Mouse (Mus musculus): ENCODE measurements around the gene Slc25a3. TPM values are rescaled to one million over a fixed set of nuclear protein-coding genes. Genes with fewer than 3 reads are reported as not detected.
A peak's percentile ranks its signal among the peaks of the same experiment; 100 is the strongest.

Slc25a3 gene
- polyA plus RNA-seq (2016; fragmentation: Nextera tagmentation; extraction: Ambion mirVana), result 359 and 369 TPM in 2 replicates

DNA sequence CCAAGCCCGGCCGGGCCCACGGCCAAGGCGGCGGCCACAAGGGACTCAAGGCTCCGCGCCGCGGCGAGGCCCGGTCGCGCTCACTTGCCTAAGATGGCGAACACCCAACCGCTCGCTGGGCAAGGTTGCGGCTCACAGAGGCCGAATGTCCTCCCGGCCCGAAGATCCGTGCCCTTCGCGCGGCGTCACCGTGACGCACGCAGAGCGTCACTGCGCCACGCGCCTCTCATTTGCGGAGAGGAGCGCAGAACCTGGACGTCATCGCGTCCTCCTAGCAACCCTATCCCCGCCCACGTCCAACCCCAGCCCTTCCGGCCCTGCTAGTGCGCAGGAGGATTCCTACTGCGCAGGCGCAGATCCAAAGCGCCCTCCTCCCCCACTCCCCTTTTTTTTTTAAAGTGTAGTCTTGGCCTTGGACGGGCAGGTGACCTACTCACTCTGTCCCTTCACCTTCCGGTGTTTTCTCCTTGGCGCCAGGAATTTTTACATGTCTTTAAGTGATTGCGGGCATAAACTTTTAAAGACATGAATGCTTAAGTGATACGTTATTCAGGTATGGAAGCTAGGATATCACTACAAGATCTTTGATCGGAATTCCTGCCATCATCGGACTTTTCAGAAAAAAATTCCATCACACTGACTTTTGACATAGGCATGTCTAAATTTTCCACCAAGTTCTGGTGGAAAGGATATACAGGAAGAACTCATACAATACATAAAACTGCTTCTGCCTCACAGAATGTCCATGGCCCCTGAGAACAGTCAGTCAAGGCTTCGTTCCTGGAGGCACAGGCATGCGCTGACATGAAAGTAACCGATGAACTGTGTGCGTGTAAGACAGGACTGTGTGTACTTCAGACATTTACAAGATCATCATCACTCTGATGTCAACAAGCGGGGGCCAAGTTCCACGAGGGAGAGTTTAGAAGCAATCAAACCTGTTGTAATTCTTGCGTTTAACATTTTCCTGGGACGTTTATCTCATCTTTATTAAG lies at the start of gene Slc25a3:
Gene Slc25a3 (minus strand): TSS at position 232 of the 995 bp plus-strand sequence.
- ATAC-seq (ENCODE audit: low FRiP score), result peak; percentile 100
- peak within 1 kb of the TSS; percentile 97 for H3K9ac ChIP-seq
- no peaks in the 10 kb centered on the region for H3K9me3 ChIP-seq
- H3K36me3 ChIP-seq (replicated peaks), result peaks cover 26% of the 10 kb centered on the region
- H3K27ac ChIP-seq, result peak within 1 kb of the TSS; percentile 89
- 14% methylated on average over 59 of the region's 59 CpGs for WGBS
- H3K27me3 ChIP-seq, result no peaks in the 10 kb centered on the region
- peak within 1 kb of the TSS; percentile 99 for H3K4me3 ChIP-seq (replicated peaks)
- H3K4me2 ChIP-seq, result peak within 1 kb of the TSS; percentile 95
- H3K4me1 ChIP-seq, result peaks cover 18% of the 10 kb centered on the region

DNA sequence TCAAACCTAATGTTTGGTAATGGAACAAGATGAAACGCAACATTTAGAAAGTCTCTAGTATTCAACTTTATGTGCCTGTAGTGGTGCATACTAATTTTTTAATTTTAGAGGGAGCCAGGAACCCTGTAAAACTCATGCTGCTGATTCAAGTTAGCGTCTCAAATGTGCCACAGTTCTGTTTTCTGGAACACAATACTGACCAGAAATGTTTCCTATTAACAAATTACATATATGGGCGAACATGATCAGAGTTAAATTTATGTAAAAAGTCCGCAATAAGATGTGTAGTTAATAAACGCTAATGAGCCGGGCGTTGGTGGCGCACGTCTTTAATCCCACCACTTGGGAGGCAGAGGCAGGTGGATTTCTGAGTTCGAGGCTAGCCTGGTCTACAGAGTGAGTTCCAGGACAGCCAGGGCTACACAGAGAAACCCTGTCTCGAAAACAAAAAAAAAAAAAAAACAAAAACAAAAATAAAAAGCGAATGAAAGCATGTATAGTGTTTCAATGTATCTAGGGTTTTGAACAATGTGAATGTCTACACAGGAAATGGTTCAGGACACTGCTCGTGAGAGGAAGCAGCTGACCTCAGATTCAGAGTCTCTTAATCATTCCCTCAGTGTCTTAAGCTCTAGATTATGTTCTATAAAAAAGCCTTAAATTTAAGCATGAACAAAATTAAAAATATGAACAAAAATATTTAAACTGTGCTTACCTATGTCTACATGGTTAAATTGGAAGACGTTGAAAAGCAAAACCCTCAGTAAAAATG lies 48.7 kb upstream of the Slc25a3 start:
- H3K36me3 ChIP-seq (replicated peaks), result no peaks in the 10 kb centered on the region
- no peaks in the 10 kb centered on the region for H3K27me3 ChIP-seq
- H3K27ac ChIP-seq, result peak overlapping the region; percentile 100
- H3K4me1 ChIP-seq, result peaks cover 21% of the 10 kb centered on the region
- 87% methylated on average over 14 of the region's 14 CpGs for WGBS
- peak overlapping the region; percentile 99 for H3K4me3 ChIP-seq (replicated peaks)
- H3K9me3 ChIP-seq, result no peaks in the 10 kb centered on the region
- ATAC-seq (ENCODE audit: low FRiP score), result no peak
- peak overlapping the region; percentile 72 for H3K4me2 ChIP-seq
- peak overlapping the region; percentile 100 for H3K9ac ChIP-seq

DNA sequence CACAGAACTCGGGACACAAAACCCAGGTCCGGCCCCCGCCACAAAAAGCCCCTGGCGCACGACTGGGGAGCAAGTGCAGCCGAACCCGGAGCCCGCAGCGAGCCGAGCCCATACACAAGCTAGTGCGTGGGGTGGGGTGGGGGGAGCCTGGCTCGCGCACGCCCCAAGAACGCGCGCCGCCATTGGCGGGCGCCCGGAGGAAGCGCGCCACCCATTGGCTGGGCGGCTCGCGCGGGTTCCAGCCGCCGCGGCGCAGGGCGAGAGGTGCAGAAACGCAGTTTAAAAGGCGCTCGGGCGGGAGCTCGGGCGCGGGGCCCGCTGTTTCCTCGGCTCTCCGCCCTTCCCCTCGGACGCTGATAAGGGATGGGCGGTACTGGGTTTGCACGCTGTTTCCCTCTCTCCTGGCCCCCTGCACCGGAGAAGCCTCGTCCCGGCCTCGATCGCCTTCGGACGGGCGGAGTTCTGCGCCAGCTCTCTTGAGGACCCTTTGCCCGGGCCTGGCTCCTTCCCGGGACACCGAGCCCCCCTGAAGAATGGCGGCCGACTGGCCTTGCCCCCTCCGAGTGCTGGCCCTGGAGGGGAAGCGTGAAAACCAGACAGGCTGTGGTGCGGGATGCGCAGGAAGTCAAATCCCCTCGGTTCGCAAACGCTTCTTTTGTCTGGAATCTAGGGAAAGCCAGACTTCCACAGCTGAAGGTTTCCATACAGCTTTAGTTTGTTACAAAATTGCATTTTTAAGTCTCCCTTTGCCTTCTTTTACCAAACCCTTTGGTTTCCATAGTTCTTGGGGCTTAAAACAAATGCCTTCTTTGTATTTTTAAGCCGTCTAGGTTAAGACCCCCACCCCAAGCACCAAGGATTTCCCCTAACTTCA lies 47.8 kb upstream of the Slc25a3 start:
- Histone ChIP-seq H3K27ac (peak overlapping the region; percentile 100), H3K36me3 (replicated peaks) (no peaks in the 10 kb centered on the region), H3K9me3 (no peaks in the 10 kb centered on the region), H3K9ac (peak overlapping the region; percentile 100), H3K27me3 (no peaks in the 10 kb centered on the region), H3K4me1 (peaks cover 29% of the 10 kb centered on the region), H3K4me2 (peak overlapping the region; percentile 72), H3K4me3 (replicated peaks) (peak overlapping the region; percentile 99)
- WGBS, result under 1% methylated on average over 68 of the region's 68 CpGs
- peak; percentile 97 for ATAC-seq (ENCODE audit: low FRiP score)

DNA sequence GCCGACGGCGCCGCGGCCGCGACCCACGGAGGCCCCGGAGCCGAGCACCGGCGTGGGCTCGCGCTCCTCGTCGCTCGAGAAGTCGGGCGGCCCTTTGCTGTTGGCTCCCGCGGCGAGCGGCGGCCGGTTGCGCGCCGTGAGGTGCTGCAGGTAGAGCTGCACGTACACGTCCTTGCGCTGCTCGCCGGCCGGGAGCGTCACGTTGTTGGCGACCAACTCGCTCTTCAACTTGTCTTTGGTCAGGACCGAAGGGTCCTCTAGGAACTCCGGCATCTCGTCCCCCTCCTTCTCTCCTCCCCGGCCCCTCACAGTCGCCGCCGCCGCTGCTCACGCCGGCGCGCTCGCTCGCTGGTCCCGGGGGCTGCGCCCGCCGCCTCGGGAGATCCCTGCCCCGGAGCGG lies 47.2 kb upstream of the Slc25a3 start:
- no peaks in the 10 kb centered on the region for H3K36me3 ChIP-seq (replicated peaks)
- peak overlapping the region; percentile 100 for H3K9ac ChIP-seq
- peak; percentile 64 for ATAC-seq (ENCODE audit: low FRiP score)
- peak overlapping the region; percentile 100 for H3K27ac ChIP-seq
- under 1% methylated on average over 58 of the region's 59 CpGs for WGBS
- H3K4me3 ChIP-seq (replicated peaks), result peak overlapping the region; percentile 99
- H3K4me1 ChIP-seq, result peaks cover 30% of the 10 kb centered on the region
- H3K27me3 ChIP-seq, result no peaks in the 10 kb centered on the region
- no peaks in the 10 kb centered on the region for H3K9me3 ChIP-seq
- peak overlapping the region; percentile 72 for H3K4me2 ChIP-seq

DNA sequence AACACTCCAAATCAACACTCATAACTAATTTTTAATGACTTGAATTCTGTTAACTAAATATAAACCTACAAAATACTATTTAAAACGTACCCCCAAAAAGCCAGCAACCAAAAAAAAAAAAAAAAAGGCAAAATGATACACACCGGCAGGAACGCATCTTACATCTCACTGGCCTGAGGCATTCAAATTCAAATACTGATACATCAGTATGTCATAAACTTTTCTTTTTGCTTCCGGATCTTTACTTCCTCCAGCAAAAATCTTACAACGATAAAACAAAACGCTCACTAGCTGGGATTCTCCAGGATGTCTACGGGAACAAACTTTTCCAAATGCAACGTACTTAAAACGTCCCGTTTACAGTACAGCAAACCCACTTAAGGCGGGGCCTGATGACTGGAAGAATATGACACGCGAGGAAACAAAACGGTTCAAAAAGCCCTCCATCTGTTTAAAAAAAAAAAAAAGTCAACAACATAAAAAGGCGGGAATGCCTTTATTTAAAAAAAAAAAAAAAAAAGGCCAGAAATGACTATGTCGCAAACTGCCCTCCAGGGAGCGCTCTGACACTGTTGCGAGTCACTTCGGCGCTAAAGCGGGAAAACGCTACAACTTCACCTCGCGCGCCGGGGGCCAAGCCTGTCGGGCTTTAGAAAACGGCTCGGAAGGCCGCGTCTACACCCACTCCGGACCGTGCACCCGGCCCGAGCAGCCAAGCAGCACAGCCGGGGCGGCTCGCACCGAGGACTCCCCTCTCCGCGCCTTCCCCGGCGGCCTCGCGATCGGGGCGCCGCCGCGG lies 46.5 kb upstream of the Slc25a3 start:
- peak; percentile 62 for ATAC-seq (ENCODE audit: low FRiP score)
- no peaks in the 10 kb centered on the region for H3K27me3 ChIP-seq
- H3K4me2 ChIP-seq, result peak overlapping the region; percentile 72
- peak overlapping the region; percentile 100 for H3K9ac ChIP-seq
- H3K4me3 ChIP-seq (replicated peaks), result peak overlapping the region; percentile 99
- peak overlapping the region; percentile 100 for H3K27ac ChIP-seq
- WGBS, result under 1% methylated on average over 50 of the region's 50 CpGs
- no peaks in the 10 kb centered on the region for H3K9me3 ChIP-seq
- peaks cover 7% of the 10 kb centered on the region for H3K36me3 ChIP-seq (replicated peaks)
- peaks cover 30% of the 10 kb centered on the region for H3K4me1 ChIP-seq

- no peaks in the 10 kb centered on the region for H3K27me3 ChIP-seq
- no peaks in the 10 kb centered on the region for H3K9me3 ChIP-seq
- peak overlapping the region; percentile 72 for H3K4me2 ChIP-seq
- no peak overlapping the region for H3K27ac ChIP-seq
- H3K36me3 ChIP-seq (replicated peaks), result peaks cover 13% of the 10 kb centered on the region
- ATAC-seq (ENCODE audit: low FRiP score), result no peak
- WGBS, result 47% methylated on average over 17 of the region's 17 CpGs
- peak overlapping the region; percentile 100 for H3K9ac ChIP-seq
- H3K4me1 ChIP-seq, result peaks cover 30% of the 10 kb centered on the region
- peak overlapping the region; percentile 99 for H3K4me3 ChIP-seq (replicated peaks)
Observed at GRCm38 (mm10) chr10:91169414-91170065, 45.7 kb upstream of the Slc25a3 start.

DNA sequence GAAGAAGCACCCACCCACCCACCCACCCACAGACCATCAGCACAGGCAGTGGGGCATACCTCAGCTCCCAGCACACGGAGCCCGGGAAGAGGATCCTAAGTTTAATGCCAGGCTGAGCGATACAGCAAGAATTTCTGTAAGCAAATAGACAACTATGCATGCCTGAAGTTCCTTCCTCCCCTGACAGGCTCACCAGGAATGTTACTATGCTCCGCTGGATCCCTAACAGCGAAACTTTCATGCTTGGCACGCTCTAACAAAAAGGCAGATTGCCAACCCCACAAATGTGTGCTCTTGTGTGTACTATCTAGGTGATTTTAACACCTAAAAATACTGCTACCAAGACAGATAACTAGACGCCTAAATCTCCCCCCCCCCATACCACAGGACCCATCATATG lies 43.5 kb upstream of the Slc25a3 start:
- Histone ChIP-seq H3K4me1 (peaks cover 30% of the 10 kb centered on the region), H3K27ac (peak overlapping the region; percentile 42; the same call in 1 of the 2 replicates), H3K4me3 (replicated peaks) (peak overlapping the region; percentile 18), H3K36me3 (replicated peaks) (peaks cover 31% of the 10 kb centered on the region), H3K4me2 (peak overlapping the region; percentile 72), H3K27me3 (no peaks in the 10 kb centered on the region), H3K9ac (no peak overlapping the region), H3K9me3 (no peaks in the 10 kb centered on the region)
- WGBS, result 74% methylated on average over 7 of the region's 7 CpGs
- ATAC-seq (ENCODE audit: low FRiP score), result no peak

DNA sequence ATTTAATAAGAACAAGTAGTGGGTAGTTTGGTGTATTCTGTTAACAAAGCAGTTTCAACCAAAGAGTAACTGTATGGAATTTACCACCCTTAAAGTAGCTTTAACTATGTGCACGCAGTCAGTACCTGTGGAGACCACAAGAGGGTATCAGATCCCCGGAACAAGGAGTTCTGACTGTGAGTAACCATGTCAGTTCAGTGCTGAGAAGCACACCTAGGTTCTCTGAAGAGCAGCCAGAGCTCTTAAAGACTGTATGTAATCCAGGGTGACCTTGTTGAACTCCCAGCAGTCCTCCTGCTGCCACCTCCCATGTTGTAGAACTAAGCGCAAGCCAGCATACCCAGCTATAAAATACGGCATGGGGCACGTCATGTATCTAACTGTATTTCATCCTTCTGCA lies 43.0 kb upstream of the Slc25a3 start:
- Histone ChIP-seq H3K27ac (peak overlapping the region; percentile 42; the same call in 1 of the 2 replicates), H3K4me2 (peak overlapping the region; percentile 72), H3K9ac (no peak overlapping the region), H3K36me3 (replicated peaks) (peaks cover 36% of the 10 kb centered on the region), H3K27me3 (no peaks in the 10 kb centered on the region), H3K4me3 (replicated peaks) (peak overlapping the region; percentile 18), H3K4me1 (peaks cover 30% of the 10 kb centered on the region), H3K9me3 (no peaks in the 10 kb centered on the region)
- WGBS, result 70% methylated on average over 5 of the region's 5 CpGs
- no peak for ATAC-seq (ENCODE audit: low FRiP score)

GRCm38 (mm10) chr10:91165850-91166249 lies 42.0 kb upstream of the Slc25a3 start:
- ATAC-seq (ENCODE audit: low FRiP score), result no peak
- H3K4me3 ChIP-seq (replicated peaks), result no peak overlapping the region
- H3K27ac ChIP-seq, result no peak overlapping the region
- H3K4me1 ChIP-seq, result peaks cover 30% of the 10 kb centered on the region
- H3K4me2 ChIP-seq, result no peak overlapping the region
- no peaks in the 10 kb centered on the region for H3K27me3 ChIP-seq
- H3K9ac ChIP-seq, result no peak overlapping the region
- H3K36me3 ChIP-seq (replicated peaks), result peaks cover 46% of the 10 kb centered on the region
- H3K9me3 ChIP-seq, result no peaks in the 10 kb centered on the region

DNA sequence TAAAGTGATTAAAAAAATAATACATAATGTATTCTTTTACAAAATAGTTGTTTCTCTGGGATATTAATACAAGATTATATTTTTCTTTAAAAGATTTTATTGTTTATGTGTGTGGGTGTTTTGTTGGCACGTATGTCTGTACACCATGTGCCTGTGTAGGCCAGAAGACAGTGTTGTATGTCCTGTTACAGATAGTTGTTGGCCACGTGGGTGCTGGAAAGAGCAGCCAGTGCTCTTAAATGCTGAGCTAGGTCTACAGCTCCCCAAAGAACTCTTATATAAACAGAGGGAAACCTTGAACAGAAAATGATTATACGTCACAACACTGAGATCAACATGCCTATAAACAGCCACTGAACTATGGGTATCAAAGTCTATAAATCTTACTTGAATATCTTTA lies 40.6 kb upstream of the Slc25a3 start:
- no peak for ATAC-seq (ENCODE audit: low FRiP score)
- H3K4me3 ChIP-seq (replicated peaks), result no peak overlapping the region
- H3K36me3 ChIP-seq (replicated peaks), result peaks cover 58% of the 10 kb centered on the region
- H3K9ac ChIP-seq, result no peak overlapping the region
- peaks cover 28% of the 10 kb centered on the region for H3K4me1 ChIP-seq
- no peak overlapping the region for H3K4me2 ChIP-seq
- 94% methylated on average over 3 of the region's 3 CpGs for WGBS
- H3K27ac ChIP-seq, result no peak overlapping the region
- H3K9me3 ChIP-seq, result no peaks in the 10 kb centered on the region
- no peaks in the 10 kb centered on the region for H3K27me3 ChIP-seq

Data from forebrain, embryonic 12.5 days (tissue).